Mouse (Mus musculus) hindbrain, postnatal 0 days (tissue): ENCODE measurements at regions not wholly inside any gene's neighbourhood (a gene's known extent, or its start where the extent isn't known, plus 50 kb on each side); places are given as distances from the start of the nearest gene placed in this dataset.

Experiments
- ATAC-seq: fragments of 200-750 bp; cut with Nextera tagmentation; 2 replicates; pipeline ENCODE4 v1.8.0; 2017; ENCODE audit warnings: mild to moderate bottlenecking, moderate TSS enrichment, moderate library complexity
- DNase-seq: peaks from one replicate; pipeline ENCODE4 v3.0.0-alpha.2; 2015; ENCODE audit warnings: low spot score
- H3K27ac ChIP-seq: fragments of 300-500 bp; sonication (generic); 2 replicates; pipeline ENCODE4 v1.5.1; 2014; ENCODE audit warnings: mild to moderate bottlenecking
- H3K27me3 ChIP-seq: fragments of 300-500 bp; sonication (generic); 2 replicates; pipeline ENCODE4 v1.6.1; 2014; ENCODE audit warnings: low read length, mixed read lengths; ENCODE audit not compliant: insufficient read depth
- H3K36me3 ChIP-seq: fragments of 300-500 bp; sonication (generic); 2 replicates; pipeline ENCODE4 v1.6.1; 2014; ENCODE audit warnings: low read length, mixed read lengths; ENCODE audit not compliant: insufficient read depth
- H3K4me1 ChIP-seq: fragments of 300-500 bp; sonication (generic); 2 replicates; pipeline ENCODE4 v1.6.1; 2014; ENCODE audit warnings: antibody characterized with exemption, low read length, mixed read lengths; ENCODE audit not compliant: insufficient read depth
- H3K4me2 ChIP-seq: fragments of 300-500 bp; sonication (generic); 2 replicates; pipeline ENCODE4 v1.6.1; 2014; ENCODE audit warnings: low read depth, mild to moderate bottlenecking, low read length, moderate library complexity, mixed read lengths
- H3K4me3 ChIP-seq: fragments of 300-500 bp; sonication (generic); 2 replicates; pipeline ENCODE4 v1.5.1; 2014; ENCODE audit warnings: low read length
- H3K9ac ChIP-seq: fragments of 300-500 bp; sonication (generic); replicated peaks from 2 replicates; pipeline ENCODE4 v1.6.1; 2014; ENCODE audit warnings: mild to moderate bottlenecking, low read length, moderate library complexity, mixed read lengths
- H3K9me3 ChIP-seq: fragments of 300-500 bp; sonication (generic); 2 replicates; pipeline ENCODE4 v1.6.1; 2016; ENCODE audit warnings: low read length, mixed read lengths
- CTCF ChIP-seq: IDR thresholded peaks from 2 replicates; pipeline ENCODE4 v1.5.1; 2016; ENCODE audit warnings: antibody characterized with exemption, control low read depth, low read depth
- WGBS: fragments of 180-500 bp; shearing (Covaris S2); extraction: QIAGEN DNeasy Blood & Tissue Kit; methylation state at CpG from one replicate; pipeline ENCODE4 v1.1.7; 2014; 5-methylcytosine and 5-hydroxymethylcytosine counted together

DNA sequence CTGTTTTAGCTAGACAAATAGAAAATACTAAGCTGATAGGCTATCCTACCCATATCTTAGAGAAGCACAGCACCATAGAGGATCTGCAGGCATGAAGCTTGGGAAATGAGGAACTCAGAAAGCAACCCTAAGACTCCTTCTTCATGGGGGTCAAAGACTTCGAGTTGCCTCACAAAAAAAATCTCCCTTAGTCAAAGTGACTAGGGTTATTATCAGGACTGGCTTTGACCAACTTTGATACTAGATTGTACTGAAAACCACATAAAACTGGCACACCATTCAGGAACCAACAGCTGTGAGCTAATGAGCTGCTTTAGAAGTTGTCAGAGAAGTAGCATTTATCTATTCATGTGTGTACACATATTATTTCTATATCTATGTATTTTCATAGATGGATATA lies 931.2 kb upstream of the Gm7489 start:
- Histone ChIP-seq H3K9me3 (no peaks in the 10 kb centered on the region), H3K4me1 (no peaks in the 10 kb centered on the region), H3K27me3 (no peaks in the 10 kb centered on the region), H3K27ac (no peak overlapping the region), H3K36me3 (no peaks in the 10 kb centered on the region), H3K4me2 (no peak overlapping the region), H3K4me3 (no peak overlapping the region), H3K9ac (no peak overlapping the region)
- ATAC-seq (no peak), DNase-seq (no peak)
- no peak for TF ChIP-seq CTCF
- WGBS = 68% methylated on average over 1 of the region's 1 CpGs

DNA sequence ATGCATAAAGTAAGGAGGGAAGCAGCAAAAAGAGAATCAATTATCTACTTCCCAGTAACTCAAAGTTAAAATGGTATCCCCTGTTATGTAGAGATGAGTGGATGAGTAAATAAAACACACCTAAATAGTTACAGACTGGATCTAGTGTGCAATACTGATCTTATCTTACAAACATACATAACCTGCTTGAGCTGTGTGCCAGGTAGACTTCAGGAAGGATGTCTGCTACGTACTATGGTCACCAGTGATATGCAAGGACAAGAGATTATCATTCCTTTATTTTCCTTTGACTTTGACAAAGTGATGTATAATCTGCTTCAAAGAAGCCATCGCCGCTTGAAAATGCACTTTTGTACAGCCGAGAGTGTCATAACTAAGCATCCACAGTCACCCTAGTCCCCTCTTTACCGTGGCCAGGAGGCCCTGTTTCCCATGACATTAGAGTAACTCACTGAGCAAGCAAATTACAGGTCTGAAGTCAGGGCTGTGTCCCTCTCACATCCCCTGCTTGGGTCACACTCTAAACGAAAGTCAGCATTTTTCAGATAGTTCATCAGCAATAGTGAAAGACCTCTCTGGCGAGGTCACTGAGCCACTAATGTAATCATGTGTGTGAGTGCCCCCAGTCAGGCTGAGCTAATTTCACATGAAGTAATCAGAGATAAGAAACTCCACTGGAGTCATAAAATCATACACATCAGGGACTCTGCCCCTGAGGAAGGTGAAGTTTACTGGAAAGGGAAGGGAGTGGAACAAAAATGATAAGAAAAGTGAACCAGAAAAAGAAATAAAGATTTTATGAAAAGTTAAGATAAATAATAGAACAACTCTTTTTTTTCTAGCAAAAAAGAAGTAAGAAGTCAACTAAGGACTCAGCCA lies 929.8 kb upstream of the Gm7489 start:
- 84% methylated on average over 7 of the region's 7 CpGs for WGBS
- no peak overlapping the region for H3K27ac ChIP-seq
- no peaks in the 10 kb centered on the region for H3K36me3 ChIP-seq
- no peak for ATAC-seq
- no peak overlapping the region for H3K4me3 ChIP-seq
- DNase-seq = no peak
- no peaks in the 10 kb centered on the region for H3K4me1 ChIP-seq
- no peak overlapping the region for H3K9ac ChIP-seq
- no peaks in the 10 kb centered on the region for H3K9me3 ChIP-seq
- H3K27me3 ChIP-seq = no peaks in the 10 kb centered on the region
- no peak for TF ChIP-seq CTCF
- H3K4me2 ChIP-seq = no peak overlapping the region

DNA sequence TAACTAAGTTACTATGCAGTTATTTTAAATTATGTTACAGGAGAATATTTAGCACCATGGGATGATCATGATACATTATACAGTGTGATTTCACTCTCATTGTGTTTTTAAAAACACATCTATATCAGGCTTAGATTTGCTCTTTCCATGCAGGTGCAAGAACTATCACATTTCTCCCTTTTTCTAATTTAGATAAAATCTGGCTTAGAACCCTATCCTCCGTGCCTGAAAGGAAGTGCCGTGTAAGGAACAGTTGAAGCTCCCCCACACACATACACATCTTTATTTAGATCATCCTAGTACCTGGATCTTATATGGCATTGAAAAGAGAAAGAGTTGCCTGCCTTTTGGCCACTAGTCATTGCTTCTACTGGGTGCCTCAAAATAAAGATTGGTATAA lies 925.0 kb upstream of the Gm7489 start:
- TF ChIP-seq CTCF = no peak
- Histone ChIP-seq H3K4me2 (no peak overlapping the region), H3K9ac (no peak overlapping the region), H3K4me3 (no peak overlapping the region), H3K4me1 (no peaks in the 10 kb centered on the region), H3K9me3 (no peaks in the 10 kb centered on the region), H3K27ac (no peak overlapping the region), H3K27me3 (no peaks in the 10 kb centered on the region), H3K36me3 (no peaks in the 10 kb centered on the region)
- DNase-seq (no peak), ATAC-seq (no peak)
- 95% methylated on average over 2 of the region's 2 CpGs for WGBS

DNA sequence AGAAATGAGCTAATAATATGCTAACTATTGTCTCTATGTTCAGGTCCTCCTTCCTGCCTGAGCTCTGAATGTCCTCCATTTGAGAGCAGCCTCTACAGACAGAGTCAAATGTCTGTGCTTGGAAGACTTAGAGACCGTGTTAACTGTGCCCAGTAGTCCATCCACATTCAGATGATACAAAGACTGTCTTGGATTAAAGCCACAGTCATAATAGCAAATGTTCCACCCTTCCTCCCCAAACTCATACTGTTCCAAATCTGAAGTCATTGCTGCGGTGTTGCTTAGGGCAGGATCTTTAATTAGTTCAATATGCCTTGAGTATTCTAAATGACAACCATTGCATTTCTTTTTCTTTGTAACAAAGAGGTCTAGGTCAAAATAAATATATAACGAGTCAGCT lies 923.2 kb upstream of the Gm7489 start:
- Histone ChIP-seq H3K4me2 (no peak overlapping the region), H3K9ac (no peak overlapping the region), H3K36me3 (no peaks in the 10 kb centered on the region), H3K27me3 (no peaks in the 10 kb centered on the region), H3K4me1 (no peaks in the 10 kb centered on the region), H3K4me3 (no peak overlapping the region), H3K27ac (no peak overlapping the region), H3K9me3 (no peaks in the 10 kb centered on the region)
- 63% methylated on average over 3 of the region's 3 CpGs for WGBS
- no peak for TF ChIP-seq CTCF
- ATAC-seq (no peak), DNase-seq (no peak)

DNA sequence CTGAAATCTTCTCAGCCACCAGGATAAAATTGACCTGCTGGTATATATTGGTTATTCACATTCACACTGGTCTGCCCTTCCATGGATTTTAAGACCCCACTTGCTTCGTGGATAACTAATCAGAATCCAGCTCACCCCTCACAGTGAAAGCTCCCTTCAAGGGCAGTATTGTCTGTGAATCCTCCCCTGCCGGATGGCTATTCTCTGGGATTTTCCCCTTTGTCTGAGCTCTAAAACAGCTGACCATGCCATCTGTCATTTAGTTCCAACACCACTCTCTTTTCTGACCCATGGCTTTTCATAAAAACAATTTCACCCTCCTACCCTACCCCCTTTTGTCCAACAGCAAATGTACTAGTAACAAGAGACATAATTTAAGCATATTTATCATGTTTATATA lies 920.8 kb upstream of the Gm7489 start:
- Histone ChIP-seq H3K4me3 (no peak overlapping the region), H3K4me1 (no peaks in the 10 kb centered on the region), H3K4me2 (no peak overlapping the region), H3K9ac (no peak overlapping the region), H3K9me3 (no peaks in the 10 kb centered on the region), H3K27ac (no peak overlapping the region), H3K27me3 (no peaks in the 10 kb centered on the region), H3K36me3 (no peaks in the 10 kb centered on the region)
- 18% methylated on average over 2 of the region's 2 CpGs for WGBS
- DNase-seq (peak; percentile 8), ATAC-seq (no peak)
- TF ChIP-seq CTCF = no peak

DNA sequence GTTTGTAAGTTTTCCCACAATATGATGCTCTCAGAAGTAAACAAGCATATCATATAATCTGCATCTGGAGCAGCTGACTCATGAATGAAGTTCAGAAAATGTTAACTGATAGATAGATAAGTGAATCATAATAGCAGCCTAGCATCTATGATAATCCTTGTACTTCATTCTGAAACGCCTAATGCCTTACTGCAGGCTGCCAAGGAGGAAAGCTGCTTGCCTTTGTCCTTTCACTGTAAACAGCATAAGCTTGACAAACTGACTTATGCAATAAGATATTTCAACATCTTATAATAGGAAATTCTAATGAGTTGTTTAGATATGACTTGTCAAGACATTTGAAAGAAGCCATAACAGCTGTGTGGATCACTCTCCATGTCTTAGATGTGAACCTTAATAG lies 920.3 kb upstream of the Gm7489 start:
- WGBS = 35% methylated on average over 1 of the region's 1 CpGs
- ATAC-seq (no peak), DNase-seq (no peak)
- H3K9me3 ChIP-seq = no peaks in the 10 kb centered on the region
- H3K4me1 ChIP-seq = no peaks in the 10 kb centered on the region
- no peaks in the 10 kb centered on the region for H3K36me3 ChIP-seq
- H3K27ac ChIP-seq = no peak overlapping the region
- TF ChIP-seq CTCF = no peak
- no peaks in the 10 kb centered on the region for H3K27me3 ChIP-seq
- H3K4me2 ChIP-seq = no peak overlapping the region
- H3K4me3 ChIP-seq = no peak overlapping the region
- no peak overlapping the region for H3K9ac ChIP-seq

DNA sequence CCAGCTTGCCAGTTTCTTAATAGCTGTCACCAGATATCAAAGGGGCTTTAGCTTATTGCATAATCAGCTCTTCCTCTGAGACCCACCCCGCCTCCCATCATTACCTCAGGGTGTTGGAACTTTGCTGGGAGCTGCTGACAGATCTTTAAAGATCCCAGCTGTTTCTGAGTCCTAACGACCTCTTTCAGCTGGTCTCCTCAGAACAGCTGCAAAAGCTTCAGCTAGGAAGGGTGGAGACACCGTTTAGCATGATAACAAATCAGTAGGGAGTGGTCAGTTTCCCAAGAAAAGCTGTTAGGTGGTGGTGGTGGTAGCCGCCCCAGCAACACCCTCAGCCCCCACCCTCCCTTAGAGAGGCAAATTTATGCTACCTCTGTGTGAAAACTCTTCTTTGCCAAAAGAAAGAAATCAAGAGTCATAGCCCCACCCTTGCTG lies 916.9 kb upstream of the Gm7489 start:
- Histone ChIP-seq H3K27ac (no peak overlapping the region), H3K4me2 (no peak overlapping the region), H3K4me1 (no peaks in the 10 kb centered on the region), H3K36me3 (no peaks in the 10 kb centered on the region), H3K9ac (no peak overlapping the region), H3K27me3 (no peaks in the 10 kb centered on the region), H3K9me3 (no peaks in the 10 kb centered on the region), H3K4me3 (no peak overlapping the region)
- TF ChIP-seq CTCF = no peak
- ATAC-seq (no peak), DNase-seq (no peak)
- WGBS = 15% methylated on average over 4 of the region's 4 CpGs
